Mouse (Mus musculus) midbrain, embryonic 12.5 days (tissue): Measurements from ENCODE around the gene Trpv4. TPM values are rescaled to one million over a fixed set of nuclear protein-coding genes. Genes with fewer than 3 reads are reported as not detected.

ENCODE experiments used
- ATAC-seq: fragments of 200-750 bp; cut with Nextera tagmentation; 2 replicates; pipeline ENCODE4 v1.8.0; 2017; ENCODE audit warnings: low read depth, moderate TSS enrichment, moderate library complexity; ENCODE audit not compliant: low FRiP score
- H3K27ac ChIP-seq: fragments of 300-500 bp; sonication (generic); replicated peaks from 2 replicates; pipeline ENCODE4 v1.5.1; 2016; ENCODE audit warnings: mild to moderate bottlenecking
- H3K27me3 ChIP-seq: fragments of 300-500 bp; sonication (generic); 2 replicates; pipeline ENCODE4 v1.6.1; 2016; ENCODE audit warnings: mild to moderate bottlenecking
- H3K36me3 ChIP-seq: fragments of 300-500 bp; sonication (generic); 2 replicates; pipeline ENCODE4 v1.6.1; 2016
- H3K4me1 ChIP-seq: fragments of 300-500 bp; sonication (generic); 2 replicates; pipeline ENCODE4 v1.6.1; 2016
- H3K4me2 ChIP-seq: fragments of 300-500 bp; sonication (generic); replicated peaks from 2 replicates; pipeline ENCODE4 v1.6.1; 2016; ENCODE audit warnings: mild to moderate bottlenecking, moderate library complexity
- H3K4me3 ChIP-seq: fragments of 300-500 bp; sonication (generic); 2 replicates; pipeline ENCODE4 v1.5.1; 2016; ENCODE audit warnings: mild to moderate bottlenecking
- H3K9ac ChIP-seq: fragments of 300-500 bp; sonication (generic); replicated peaks from 2 replicates; pipeline ENCODE4 v1.6.1; 2016; ENCODE audit warnings: mild to moderate bottlenecking, moderate library complexity
- H3K9me3 ChIP-seq: fragments of 300-500 bp; sonication (generic); 2 replicates; pipeline ENCODE4 v1.6.1; 2016; ENCODE audit warnings: mild to moderate bottlenecking
- WGBS: fragments of 180-500 bp; shearing (Covaris S2); methylation state at CpG from one replicate; pipeline ENCODE4 v1.1.7; 2016; 5-methylcytosine and 5-hydroxymethylcytosine counted together
- polyA plus RNA-seq: library from polyadenylated mRNA; unstranded; fragments of >200 nt; fragmentation: Nextera tagmentation; extraction: Ambion mirVana; gene quantifications from 2 replicates; pipeline ENCODE4 v1.2.1, GENCODE M21; 2016

The Trpv4 gene
- polyA plus RNA-seq, 1 experiment from 2014 or later, result 0.20 TPM

- Histone ChIP-seq H3K9me3 (no peaks in the 10 kb centered on the region), H3K27me3 (no peaks in the 10 kb centered on the region; the same call in 1 of the 2 replicates), H3K4me2 (no peak overlapping the region), H3K4me1 (peaks cover 76% of the 10 kb centered on the region), H3K36me3 (peaks cover 19% of the 10 kb centered on the region), H3K9ac (no peak overlapping the region), H3K27ac (no peak overlapping the region), H3K4me3 (no peak overlapping the region)
- no peak for ATAC-seq
- 92% methylated on average over 5 of the region's 5 CpGs for WGBS
Observed at GRCm38 (mm10) chr5:114593949-114594348, 64.3 kb downstream of the Trpv4 start.

- WGBS, result 51% methylated on average over 12 of the region's 12 CpGs
- ATAC-seq, result no peak
- Histone ChIP-seq H3K4me2 (0 out of 2 replicates have a peak overlapping the region, but pooled peaks have one; percentile 1), H3K27ac (peak overlapping the region; percentile 60), H3K36me3 (peaks cover 19% of the 10 kb centered on the region), H3K9me3 (no peaks in the 10 kb centered on the region), H3K4me1 (peaks cover 83% of the 10 kb centered on the region), H3K27me3 (no peaks in the 10 kb centered on the region; the same call in 1 of the 2 replicates), H3K4me3 (no peak overlapping the region), H3K9ac (no peak overlapping the region)
Observed at GRCm38 (mm10) chr5:114593161-114593821, 64.9 kb downstream of the Trpv4 start.

- Histone ChIP-seq H3K27me3 (peaks cover 3% of the 10 kb centered on the region; the same call in 1 of the 2 replicates), H3K9ac (no peak overlapping the region), H3K36me3 (peaks cover 19% of the 10 kb centered on the region), H3K27ac (peak overlapping the region; percentile 77), H3K4me3 (no peak overlapping the region), H3K9me3 (no peaks in the 10 kb centered on the region), H3K4me2 (0 out of 2 replicates have a peak overlapping the region, but pooled peaks have one; percentile 1), H3K4me1 (peaks cover 89% of the 10 kb centered on the region)
- WGBS, result 45% methylated on average over 19 of the region's 19 CpGs
- ATAC-seq, result no peak
Observed at GRCm38 (mm10) chr5:114592463-114593160, 65.6 kb downstream of the Trpv4 start.

GRCm38 (mm10) chr5:114591151-114591561, 67.1 kb downstream of the Trpv4 start:
- Histone ChIP-seq H3K27me3 (peaks cover 15% of the 10 kb centered on the region), H3K4me3 (no peak overlapping the region), H3K4me2 (0 out of 2 replicates have a peak overlapping the region, but pooled peaks have one; percentile 7), H3K36me3 (peaks cover 19% of the 10 kb centered on the region), H3K4me1 (peaks cover 84% of the 10 kb centered on the region), H3K27ac (peak overlapping the region; percentile 77), H3K9me3 (no peaks in the 10 kb centered on the region), H3K9ac (peak overlapping the region; percentile 7; the same call in 1 of the 2 replicates)
- ATAC-seq, result no peak; the same call in 1 of the 2 replicates
- WGBS, result 28% methylated on average over 15 of the region's 15 CpGs

GRCm38 (mm10) chr5:114590043-114590913, 67.9 kb downstream of the Trpv4 start:
- peaks cover 11% of the 10 kb centered on the region for H3K36me3 ChIP-seq
- H3K27ac ChIP-seq, result peak overlapping the region; percentile 77
- H3K4me1 ChIP-seq, result peaks cover 88% of the 10 kb centered on the region
- no peaks in the 10 kb centered on the region for H3K9me3 ChIP-seq
- peak; percentile 2; the same call in 1 of the 2 replicates for ATAC-seq
- no peak overlapping the region for H3K9ac ChIP-seq
- no peak overlapping the region for H3K4me3 ChIP-seq
- H3K27me3 ChIP-seq, result peaks cover 24% of the 10 kb centered on the region
- H3K4me2 ChIP-seq, result 0 out of 2 replicates have a peak overlapping the region, but pooled peaks have one; percentile 7
- WGBS, result 79% methylated on average over 17 of the region's 17 CpGs

- Histone ChIP-seq H3K27ac (peak overlapping the region; percentile 77), H3K4me3 (no peak overlapping the region), H3K4me1 (peaks cover 92% of the 10 kb centered on the region), H3K4me2 (no peak overlapping the region), H3K9me3 (no peaks in the 10 kb centered on the region), H3K36me3 (0 out of 2 replicates have a peak, but pooled peaks cover 3% of the 10 kb centered on the region), H3K27me3 (peaks cover 25% of the 10 kb centered on the region), H3K9ac (no peak overlapping the region; the same call in 1 of the 2 replicates)
- no peak for ATAC-seq
- WGBS, result 46% methylated on average over 2 of the region's 2 CpGs
Observed at GRCm38 (mm10) chr5:114589454-114589853, 68.8 kb downstream of the Trpv4 start.

GRCm38 (mm10) chr5:114589026-114589425, 69.2 kb downstream of the Trpv4 start:
- peaks cover 25% of the 10 kb centered on the region for H3K27me3 ChIP-seq
- H3K9ac ChIP-seq, result peak overlapping the region; percentile 4; the same call in 1 of the 2 replicates
- H3K4me1 ChIP-seq, result peaks cover 93% of the 10 kb centered on the region
- no peaks in the 10 kb centered on the region for H3K9me3 ChIP-seq
- WGBS, result 31% methylated on average over 6 of the region's 6 CpGs
- peak overlapping the region; percentile 77 for H3K27ac ChIP-seq
- H3K36me3 ChIP-seq, result no peaks in the 10 kb centered on the region
- 0 out of 2 replicates have a peak, but pooled peaks have one; percentile 13 for ATAC-seq
- no peak overlapping the region for H3K4me3 ChIP-seq
- no peak overlapping the region for H3K4me2 ChIP-seq

- Histone ChIP-seq H3K4me2 (no peak overlapping the region), H3K36me3 (no peaks in the 10 kb centered on the region), H3K27me3 (peaks cover 29% of the 10 kb centered on the region), H3K9ac (0 out of 2 replicates have a peak overlapping the region, but pooled peaks have one; percentile 4), H3K4me3 (no peak overlapping the region), H3K27ac (peak overlapping the region; percentile 77), H3K9me3 (no peaks in the 10 kb centered on the region), H3K4me1 (peaks cover 93% of the 10 kb centered on the region)
- WGBS, result 57% methylated on average over 10 of the region's 10 CpGs
- no peak for ATAC-seq
Observed at GRCm38 (mm10) chr5:114588416-114588815, 69.8 kb downstream of the Trpv4 start.

- H3K36me3 ChIP-seq, result no peaks in the 10 kb centered on the region
- H3K27ac ChIP-seq, result peak overlapping the region; percentile 77; the same call in 1 of the 2 replicates
- ATAC-seq, result no peak
- H3K27me3 ChIP-seq, result peaks cover 34% of the 10 kb centered on the region
- no peaks in the 10 kb centered on the region for H3K9me3 ChIP-seq
- 46% methylated on average over 9 of the region's 9 CpGs for WGBS
- no peak overlapping the region for H3K4me3 ChIP-seq
- H3K4me1 ChIP-seq, result peaks cover 93% of the 10 kb centered on the region
- H3K4me2 ChIP-seq, result no peak overlapping the region
- no peak overlapping the region for H3K9ac ChIP-seq
Observed at GRCm38 (mm10) chr5:114587908-114588307, 70.3 kb downstream of the Trpv4 start.

GRCm38 (mm10) chr5:114585682-114586081, 72.5 kb downstream of the Trpv4 start:
- ATAC-seq, result no peak
- peaks cover 86% of the 10 kb centered on the region for H3K4me1 ChIP-seq
- H3K36me3 ChIP-seq, result no peaks in the 10 kb centered on the region
- no peaks in the 10 kb centered on the region for H3K9me3 ChIP-seq
- H3K4me2 ChIP-seq, result peak overlapping the region; percentile 2
- H3K27me3 ChIP-seq, result peaks cover 49% of the 10 kb centered on the region
- peak overlapping the region; percentile 37 for H3K9ac ChIP-seq
- 1% methylated on average over 5 of the region's 5 CpGs for WGBS
- H3K4me3 ChIP-seq, result no peak overlapping the region
- peak overlapping the region; percentile 77 for H3K27ac ChIP-seq

GRCm38 (mm10) chr5:114584293-114585104, 73.7 kb downstream of the Trpv4 start:
- Histone ChIP-seq H3K27me3 (peaks cover 49% of the 10 kb centered on the region), H3K4me3 (no peak overlapping the region), H3K4me2 (no peak overlapping the region), H3K9me3 (no peaks in the 10 kb centered on the region), H3K4me1 (peaks cover 80% of the 10 kb centered on the region), H3K27ac (peak overlapping the region; percentile 77), H3K9ac (no peak overlapping the region), H3K36me3 (no peaks in the 10 kb centered on the region)
- ATAC-seq, result peak; percentile 84
- WGBS, result 24% methylated on average over 14 of the region's 14 CpGs
